Mouse (Mus musculus): ENCODE results near the gene Bin2.

- TF ChIP-seq CTCF (IDR thresholded peaks at IDR 0.05; ENCODE audit: low read depth, low read length) (no peak), POLR2A (IDR thresholded peaks at IDR 0.05; ENCODE audit: borderline replicate concordance, low read depth, low read length) (no peak)
Observed at GRCm38 (mm10) chr15:100698078-100698477, 28.7 kb upstream of the Bin2 start.
